Mouse (Mus musculus) layer of hippocampus, adult 9-10 months (tissue): ENCODE results near the gene Plcd3.

Experiments
- DNase-seq: peaks from one replicate; pipeline ENCODE4 v3.0.0; 2022; ENCODE audit warnings: low spot score

Plcd3 gene

DNA sequence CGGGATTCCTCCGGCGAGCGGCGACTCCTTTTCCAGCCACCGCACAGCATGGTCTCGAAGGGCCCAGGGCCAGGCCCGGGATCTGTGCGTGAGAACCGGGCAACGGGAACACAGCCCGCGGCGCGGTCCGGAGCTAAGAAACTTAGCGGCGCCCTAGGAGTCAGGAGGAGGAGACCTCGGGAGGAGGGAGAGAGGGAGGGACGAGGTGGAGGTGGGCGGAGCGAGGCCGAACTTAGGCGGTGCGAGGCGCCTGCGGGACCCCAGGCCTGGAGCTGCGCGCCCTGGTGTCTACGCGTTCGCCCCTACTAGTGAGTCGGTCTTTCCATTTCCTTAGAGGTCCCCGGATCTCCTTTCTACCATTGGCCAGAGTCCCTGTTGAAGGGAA lies at the start of gene Plcd3, which contains the start of gene Acbd4:
Plcd3 (minus strand) TSS at position 178 of the 385 bp plus-strand sequence.
Acbd4 (plus strand) TSS at position 202 of the 385 bp plus-strand sequence.
- no peak for DNase-seq

DNA sequence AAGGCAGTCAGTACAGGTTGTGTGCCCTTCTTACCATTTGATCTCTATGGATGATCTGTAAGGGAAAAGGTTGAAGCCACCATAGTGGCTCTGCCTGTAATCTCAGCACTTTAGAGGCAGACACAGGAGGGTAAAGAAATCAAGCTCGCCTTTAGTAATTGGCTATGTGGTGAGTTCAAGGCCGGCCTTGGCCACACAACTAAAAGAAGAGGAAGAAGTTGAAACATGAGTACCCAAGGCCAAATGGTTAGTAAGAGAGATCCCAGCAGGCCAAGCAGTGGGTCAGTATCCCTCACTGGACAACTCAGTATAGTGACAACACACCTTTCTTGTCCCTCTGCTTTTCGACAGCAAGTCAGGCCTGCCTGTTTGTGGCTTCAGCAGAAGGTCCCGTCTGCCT lies 48.3 kb upstream of the Plcd3 start:
- DNase-seq, result no peak

GRCm38 (mm10) chr11:103147766-103148165 lies 46.3 kb upstream of the Plcd3 start:
- DNase-seq, result no peak

DNA sequence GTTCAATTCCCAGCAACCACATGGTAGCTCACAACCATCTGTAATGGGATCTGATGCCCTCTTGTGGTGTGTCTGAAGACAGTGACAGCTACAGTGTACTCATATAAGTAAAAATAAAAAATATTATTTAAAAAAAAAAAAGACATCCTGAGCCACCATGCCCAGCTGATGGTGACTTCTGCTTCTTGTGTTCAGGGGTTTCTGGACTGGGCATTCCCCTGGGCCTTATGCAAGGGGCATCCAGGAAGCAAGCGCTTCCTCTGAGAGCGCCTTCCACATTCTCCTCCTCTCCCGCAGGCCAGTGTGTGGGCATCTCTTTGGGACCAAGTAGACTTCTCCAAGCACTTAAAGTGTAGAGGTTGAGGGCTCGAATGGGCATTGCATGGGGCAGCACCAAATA lies 44.9 kb upstream of the Plcd3 start:
- DNase-seq, result no peak

- no peak for DNase-seq
Observed at GRCm38 (mm10) chr11:103144309-103145285, 43.1 kb upstream of the Plcd3 start.

GRCm38 (mm10) chr11:103142441-103143182 lies 41.2 kb upstream of the Plcd3 start:
- peak; percentile 84 for DNase-seq

DNA sequence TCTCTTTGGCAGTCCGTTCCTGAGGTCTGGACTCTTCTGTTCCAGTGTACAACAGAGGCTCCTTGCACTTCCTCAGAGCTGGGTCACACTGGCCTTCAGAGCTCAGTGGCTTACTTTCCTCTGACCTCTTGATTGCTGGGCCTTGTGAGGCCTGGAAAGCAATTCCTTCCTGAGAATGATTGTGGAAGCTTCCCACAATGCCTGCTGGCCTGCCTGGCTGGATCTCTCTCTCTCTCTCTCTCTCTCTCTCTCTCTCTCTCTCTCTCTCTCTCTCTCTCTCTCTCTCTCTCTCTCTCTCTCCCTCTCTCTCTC lies 40.4 kb upstream of the Plcd3 start:
- no peak for DNase-seq

GRCm38 (mm10) chr11:103141101-103141943 lies 39.9 kb upstream of the Plcd3 start:
- no peak for DNase-seq

DNA sequence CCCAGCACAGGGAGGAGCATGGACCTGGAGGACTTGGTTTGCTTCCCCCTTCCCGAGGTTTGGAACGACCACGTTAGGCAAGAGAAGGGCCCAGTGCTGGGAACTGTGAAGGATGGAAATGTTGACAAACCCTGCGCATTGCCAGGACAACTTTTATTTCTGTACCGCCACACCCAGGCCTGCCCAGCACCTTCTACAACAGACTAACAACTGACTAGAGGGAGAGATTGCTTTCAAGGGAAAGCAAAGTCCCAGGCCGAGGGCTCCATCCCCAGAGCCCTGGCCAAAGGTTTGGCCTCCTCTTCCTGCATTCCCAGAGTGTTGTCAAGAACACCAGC lies 39.3 kb upstream of the Plcd3 start:
- no peak for DNase-seq

DNA sequence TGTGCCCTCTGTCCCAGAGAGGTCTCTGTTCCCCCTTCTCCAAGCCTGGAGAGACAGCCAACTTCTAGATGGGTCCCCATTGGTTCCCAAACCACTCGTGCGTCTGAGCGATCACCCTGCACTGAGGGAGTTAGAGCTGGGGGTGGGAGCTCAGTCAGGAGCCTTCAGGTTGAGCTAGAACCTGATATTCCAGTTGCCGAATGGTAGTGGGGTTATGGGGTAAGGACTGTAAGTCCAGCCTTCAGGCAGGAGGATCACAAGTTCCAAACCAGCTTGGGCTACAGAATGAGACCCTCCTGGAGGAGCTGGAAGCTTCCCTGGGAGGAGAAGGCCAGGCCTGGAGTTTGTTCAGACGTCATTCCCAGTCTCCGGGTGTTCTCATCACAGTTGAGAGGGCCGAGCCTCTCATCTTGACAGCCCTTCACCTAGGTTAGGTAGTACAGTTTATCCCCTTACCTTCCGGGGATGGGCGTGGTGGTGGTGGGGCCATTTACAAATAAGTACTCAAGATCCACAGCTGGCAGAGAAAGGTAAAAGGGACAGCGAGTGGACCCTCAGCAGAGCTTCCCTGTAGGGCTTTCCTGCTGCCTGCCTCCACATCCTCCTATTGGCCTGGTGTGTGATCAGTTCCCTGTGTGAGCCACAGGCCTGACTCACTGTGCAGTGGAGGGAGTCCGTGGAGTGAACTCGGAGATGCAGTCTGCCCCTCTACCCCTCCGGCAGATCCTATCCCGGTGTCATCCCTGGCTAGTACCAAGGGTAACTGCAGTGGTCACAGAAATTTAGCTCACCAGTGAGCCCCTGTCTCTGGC lies 38.7 kb upstream of the Plcd3 start:
- no peak for DNase-seq

- DNase-seq, result no peak
Observed at GRCm38 (mm10) chr11:103136039-103136577, 34.6 kb upstream of the Plcd3 start.

GRCm38 (mm10) chr11:103134221-103134620 lies 32.8 kb upstream of the Plcd3 start:
- no peak for DNase-seq

- no peak for DNase-seq
Observed at GRCm38 (mm10) chr11:103133456-103134185, 32.2 kb upstream of the Plcd3 start.

GRCm38 (mm10) chr11:103132576-103133455 lies 31.4 kb upstream of the Plcd3 start:
- peak; percentile 100 for DNase-seq

GRCm38 (mm10) chr11:103131701-103132575 lies 30.5 kb upstream of the Plcd3 start, which contains the start of gene Hexim2:
Gene Hexim2, plus strand, starts transcription at chr11:103132429.
- no peak for DNase-seq

GRCm38 (mm10) chr11:103120315-103120714 lies 18.9 kb upstream of the Plcd3 start:
- DNase-seq, result no peak

DNA sequence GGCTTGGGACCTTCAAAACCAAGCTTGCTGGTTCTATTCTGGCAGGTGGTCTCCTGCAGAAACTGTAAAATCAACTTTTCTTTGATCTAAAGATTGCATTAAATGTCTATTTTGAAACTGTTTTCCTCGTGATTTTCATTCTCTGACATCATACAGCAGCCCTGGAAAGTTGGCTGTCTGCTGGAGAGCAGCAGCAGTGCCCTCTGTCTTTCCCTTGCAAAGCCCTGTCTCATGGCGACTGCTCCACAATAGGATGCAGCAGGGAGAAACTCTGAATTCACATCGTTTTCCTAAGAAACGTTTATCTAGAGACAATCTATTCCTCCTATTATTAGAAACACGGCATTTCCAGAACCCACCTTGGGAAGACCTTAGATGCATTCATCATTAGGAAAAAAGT lies 18.2 kb upstream of the Plcd3 start:
- no peak for DNase-seq

- no peak for DNase-seq
Observed at GRCm38 (mm10) chr11:103118866-103119265, 17.4 kb upstream of the Plcd3 start.
